Mouse (Mus musculus): ENCODE measurements around the gene Heatr5a.

DNA sequence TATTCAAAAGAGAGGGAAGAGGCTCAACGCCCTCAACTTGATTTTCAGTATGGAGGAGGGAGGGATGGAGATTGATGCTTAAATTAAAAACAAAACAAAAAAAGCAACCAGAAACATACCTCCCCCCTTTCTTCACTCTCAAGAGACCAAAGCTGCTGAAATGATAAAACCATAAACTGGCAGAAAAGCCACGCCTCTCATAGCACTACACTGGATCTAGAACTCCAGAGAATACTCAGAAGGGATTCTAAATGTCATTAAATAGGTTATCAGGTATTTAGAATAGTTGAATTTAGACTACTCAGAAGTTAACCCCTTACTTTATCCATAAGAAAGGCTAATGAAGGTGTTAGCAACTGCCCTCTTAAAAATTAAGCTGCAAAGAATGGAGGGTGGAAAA is 2.0 kb downstream of the Heatr5a start:
- TF ChIP-seq CTCF (IDR thresholded peaks at IDR 0.05; ENCODE audit: insufficient read depth, low read depth, low read length) = no peak
- no peak for TF ChIP-seq POLR2A (IDR thresholded peaks at IDR 0.05; ENCODE audit: insufficient read depth, low read depth, low read length)

All from olfactory bulb, adult 2 months (tissue).